Mouse (Mus musculus) MEL (cell line): ENCODE results near the gene Znhit6. TPM values are rescaled to one million over a fixed set of nuclear protein-coding genes. Genes with fewer than 3 reads are reported as not detected.

ENCODE experiments used
- DNase-seq: peaks from one replicate; pipeline ENCODE4 v3.0.0; 2011; ENCODE audit warnings: low read depth, low spot score
- H3K27ac ChIP-seq: 2 replicates; pipeline ENCODE4 v1.5.1; 2012; ENCODE audit warnings: low read depth, mild to moderate bottlenecking, control low read depth, low read length, moderate library complexity; ENCODE audit not compliant: control insufficient read depth
- H3K27me3 ChIP-seq, 2 experiments: fragments of 150-350 bp in 1 of 2; sonication (generic) in 1 of 2; 2 replicates each; pipeline ENCODE4 v1.6.1; 2012; ENCODE audit warnings: low read length in 2 of 2, mild to moderate bottlenecking in 2 of 2, improper control_type of control experiment in 1 of 2, moderate library complexity in 1 of 2; ENCODE audit not compliant: insufficient read depth in 2 of 2, control insufficient read depth in 1 of 2
- H3K36me3 ChIP-seq, 2 experiments: 2 replicates each; pipeline ENCODE4 v1.6.1; 2012 to 2014; ENCODE audit warnings: low read length in 2 of 2, improper control_type of control experiment in 1 of 2, inconsistent platforms in 1 of 2, mild to moderate bottlenecking in 1 of 2; ENCODE audit not compliant: insufficient read depth in 2 of 2, control insufficient read depth in 1 of 2
- H3K4me1 ChIP-seq, 2 experiments: fragments of 150-350 bp in 1 of 2; sonication (generic) in 1 of 2; 2 replicates each; pipeline ENCODE4 v1.6.1; 2012; ENCODE audit warnings: low read length in 2 of 2, improper control_type of control experiment in 1 of 2, mild to moderate bottlenecking in 1 of 2; ENCODE audit not compliant: insufficient read depth in 2 of 2, control insufficient read depth in 1 of 2
- H3K4me3 ChIP-seq, 2 experiments: fragments of 150-350 bp in 1 of 2; sonication (generic) in 1 of 2; 2 replicates each; pipeline ENCODE4 v1.5.1; 2012; ENCODE audit warnings: low read depth in 2 of 2, low read length in 2 of 2, mild to moderate bottlenecking in 2 of 2, moderate library complexity in 2 of 2, control low read depth in 1 of 2, improper control_type of control experiment in 1 of 2; ENCODE audit not compliant: control insufficient read depth in 1 of 2, insufficient read depth in 1 of 2
- H3K79me2 ChIP-seq: 2 replicates; pipeline ENCODE4 v1.6.1; 2012; ENCODE audit warnings: mild to moderate bottlenecking, low read length, moderate library complexity; ENCODE audit not compliant: control insufficient read depth, poor library complexity, insufficient read depth
- H3K9ac ChIP-seq: 2 replicates; pipeline ENCODE4 v1.6.1; 2012; ENCODE audit warnings: low read depth, mild to moderate bottlenecking, control low read depth, low read length, moderate library complexity; ENCODE audit not compliant: control insufficient read depth, poor library complexity, severe bottlenecking
- H3K9me3 ChIP-seq: fragments of 150-350 bp; sonication (generic); replicated peaks from 2 replicates; pipeline ENCODE4 v1.6.1; 2012; ENCODE audit warnings: mild to moderate bottlenecking, low read length, improper control_type of control experiment, moderate library complexity; ENCODE audit not compliant: insufficient read depth
- BHLHE40 ChIP-seq: IDR thresholded peaks from 2 replicates; pipeline ENCODE4 v1.6.1; 2012; ENCODE audit warnings: low read depth, mild to moderate bottlenecking, inconsistent platforms, low read length, improper control_type of control experiment, borderline replicate concordance
- CHD1 ChIP-seq: IDR thresholded peaks from 2 replicates; pipeline ENCODE4 v1.6.1; 2012; ENCODE audit warnings: low read depth, mild to moderate bottlenecking, inconsistent platforms, low read length, improper control_type of control experiment
- EP300 ChIP-seq, 2 experiments: IDR thresholded peaks; 2 replicates each; pipeline ENCODE4 v1.6.1; 2011; ENCODE audit warnings: improper control_type of control experiment in 2 of 2, low read length in 2 of 2, low read depth in 1 of 2, mild to moderate bottlenecking in 1 of 2
- GABPA ChIP-seq: IDR thresholded peaks from 2 replicates; pipeline ENCODE4 v1.6.1; 2012; ENCODE audit warnings: low read depth, mild to moderate bottlenecking, inconsistent platforms, low read length, improper control_type of control experiment, moderate library complexity
- GATA1 ChIP-seq: IDR thresholded peaks from 2 replicates; pipeline ENCODE4 v1.6.1; 2011; ENCODE audit warnings: low read depth, low read length, improper control_type of control experiment
- HCFC1 ChIP-seq: IDR thresholded peaks from 2 replicates; pipeline ENCODE4 v1.6.1; 2012; ENCODE audit warnings: low read depth, mild to moderate bottlenecking, inconsistent platforms, low read length, improper control_type of control experiment, moderate library complexity
- JUND ChIP-seq: IDR thresholded peaks from 2 replicates; pipeline ENCODE4 v1.6.1; 2011; ENCODE audit warnings: low read depth, mild to moderate bottlenecking, improper control_type of control experiment, low read length
- KAT2A ChIP-seq: conservative IDR thresholded peaks from 2 replicates; pipeline ENCODE4 v1.6.1; 2012; ENCODE audit warnings: low read depth, low read length, improper control_type of control experiment, inconsistent platforms
- MAFK ChIP-seq: IDR thresholded peaks from 2 replicates; pipeline ENCODE4 v1.6.1; 2011; ENCODE audit warnings: low read depth, mild to moderate bottlenecking, low read length, improper control_type of control experiment, borderline replicate concordance
- MAX ChIP-seq: IDR thresholded peaks from 2 replicates; pipeline ENCODE4 v1.6.1; 2011; ENCODE audit warnings: low read length, improper control_type of control experiment
- MAZ ChIP-seq: IDR thresholded peaks from 2 replicates; pipeline ENCODE4 v1.6.1; 2012; ENCODE audit warnings: low read depth, mild to moderate bottlenecking, inconsistent platforms, low read length, improper control_type of control experiment
- MEF2A ChIP-seq: IDR thresholded peaks from 2 replicates; pipeline ENCODE4 v1.6.1; 2014; ENCODE audit warnings: low read depth, mild to moderate bottlenecking, inconsistent platforms, low read length, improper control_type of control experiment; ENCODE audit not compliant: poor library complexity, insufficient replicate concordance, severe bottlenecking; ENCODE audit errors: extremely low read depth
- MYB ChIP-seq: IDR thresholded peaks from 2 replicates; pipeline ENCODE4 v1.6.1; 2011; ENCODE audit warnings: mild to moderate bottlenecking, low read depth, low read length, improper control_type of control experiment
- MYC ChIP-seq: IDR thresholded peaks from 2 replicates; pipeline ENCODE4 v1.6.1; 2011; ENCODE audit warnings: low read depth, mild to moderate bottlenecking, low read length, improper control_type of control experiment, moderate library complexity
- NELFE ChIP-seq: IDR thresholded peaks from 2 replicates; pipeline ENCODE4 v1.6.1; 2011; ENCODE audit warnings: low read depth, low read length, improper control_type of control experiment
- NRF1 ChIP-seq: IDR thresholded peaks from 2 replicates; pipeline ENCODE4 v1.6.1; 2014; ENCODE audit warnings: low read depth, mild to moderate bottlenecking, inconsistent platforms, low read length, improper control_type of control experiment, moderate library complexity; ENCODE audit not compliant: poor library complexity, insufficient read depth, severe bottlenecking
- POLR2AphosphoS2 ChIP-seq: IDR thresholded peaks from 2 replicates; pipeline ENCODE4 v1.6.1; 2011; ENCODE audit warnings: low read length, improper control_type of control experiment
- RAD21 ChIP-seq: IDR thresholded peaks from 2 replicates; pipeline ENCODE4 v1.6.1; 2011; ENCODE audit warnings: mild to moderate bottlenecking, low read depth, low read length, improper control_type of control experiment
- RCOR1 ChIP-seq: IDR thresholded peaks from 2 replicates; pipeline ENCODE4 v1.6.1; 2012; ENCODE audit warnings: low read depth, mild to moderate bottlenecking, inconsistent platforms, low read length, improper control_type of control experiment
- SMC3 ChIP-seq: IDR thresholded peaks from 2 replicates; pipeline ENCODE4 v1.6.1; 2011; ENCODE audit warnings: low read depth, low read length, improper control_type of control experiment
- TAL1 ChIP-seq: IDR thresholded peaks from 2 replicates; pipeline ENCODE4 v1.6.1; 2012; ENCODE audit warnings: mild to moderate bottlenecking, inconsistent platforms, low read length, moderate library complexity, mixed read lengths
- TBP ChIP-seq: IDR thresholded peaks from 2 replicates; pipeline ENCODE4 v1.8.0; 2011; ENCODE audit warnings: low read depth, low read length, improper control_type of control experiment
- USF1 ChIP-seq: IDR thresholded peaks from 2 replicates; pipeline ENCODE4 v1.6.1; 2014; ENCODE audit warnings: low read depth, mild to moderate bottlenecking, inconsistent platforms, low read length, improper control_type of control experiment, moderate library complexity
- ZC3H11A ChIP-seq: IDR thresholded peaks from 2 replicates; pipeline ENCODE4 v1.6.1; 2012; ENCODE audit warnings: low read depth, mild to moderate bottlenecking, inconsistent platforms, low read length, improper control_type of control experiment
- ZKSCAN1 ChIP-seq: IDR thresholded peaks from 2 replicates; pipeline ENCODE4 v1.6.1; 2012; ENCODE audit warnings: low read depth, mild to moderate bottlenecking, inconsistent platforms, low read length, improper control_type of control experiment, moderate library complexity
- ZMIZ1 ChIP-seq: IDR thresholded peaks from 2 replicates; pipeline ENCODE4 v1.6.1; 2012; ENCODE audit warnings: low read depth, mild to moderate bottlenecking, inconsistent platforms, low read length, improper control_type of control experiment, moderate library complexity
- ZNF384 ChIP-seq: IDR thresholded peaks from 2 replicates; pipeline ENCODE4 v1.6.1; 2012; ENCODE audit warnings: low read depth, mild to moderate bottlenecking, inconsistent platforms, low read length, improper control_type of control experiment
- polyA plus RNA-seq, 2 experiments: library from polyadenylated mRNA; stranded (reverse) in 1 of 2; unstranded in 1 of 2; fragments of >175 nt in 1 of 2; fragments of >200 nt in 1 of 2; gene quantifications; 2 replicates each; pipeline versions ENCODE4 v1.2.1 to v1.2.4; 2012; ENCODE audit warnings: low replicate concordance in 2 of 2, low read depth in 1 of 2; ENCODE audit not compliant: insufficient read length in 2 of 2, insufficient read depth in 1 of 2, missing spikeins in 1 of 2
- total RNA-seq: library from RNA; depleted of rRNA; stranded (reverse); fragments of 300-350 nt; gene quantifications from 2 replicates; pipeline ENCODE4 v1.2.3, GENCODE M21; 2012

Gene Znhit6
- total and polyA plus RNA-seq, 3 experiments: 35.2 to 337 (median 61.4) TPM

GRCm38 (mm10) chr3:145554388-145554787, 21.6 kb upstream of the Znhit6 start:
- Histone ChIP-seq H3K4me3 (no peak overlapping the region), H3K9ac (no peak overlapping the region), H3K27me3 (no peaks in the 10 kb centered on the region), H3K27ac (no peak overlapping the region), H3K4me1 (no peaks in the 10 kb centered on the region), H3K9me3 (no peaks in the 10 kb centered on the region), H3K36me3 (no peaks in the 10 kb centered on the region), H3K79me2 (no peaks in the 10 kb centered on the region)
- TF ChIP-seq MYC (no peak), JUND (no peak), MYB (no peak), USF1 (no peak), MAFK (no peak), CHD1 (no peak), RCOR1 (no peak), ZKSCAN1 (no peak), GATA1 (no peak), NRF1 (no peak), NELFE (no peak), GABPA (no peak), ZC3H11A (no peak), POLR2AphosphoS2 (no peak), RAD21 (no peak), HCFC1 (no peak)
- DNase-seq: no peak

DNA sequence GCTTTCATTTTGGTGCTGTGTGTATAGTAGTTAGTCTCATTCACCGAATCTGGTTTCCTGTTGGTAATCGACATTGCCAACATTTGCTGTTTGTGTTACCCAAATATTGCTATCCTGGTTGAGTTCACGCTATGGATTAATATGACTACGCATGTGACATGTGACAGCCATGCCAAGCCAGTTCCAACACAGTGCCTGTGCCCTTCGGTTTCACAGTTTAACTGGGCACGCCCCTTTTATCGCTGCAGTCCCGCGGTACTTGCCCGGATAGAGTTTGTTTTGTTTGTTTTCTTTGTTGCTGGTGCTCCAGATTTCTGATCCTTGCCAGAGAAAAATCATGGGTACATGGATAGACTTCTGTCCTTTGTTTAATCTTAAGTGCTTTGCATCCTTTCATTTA, 19.8 kb upstream of the Znhit6 start:
- H3K9ac ChIP-seq: no peak overlapping the region

More for the DNA sequence above, 19.8 kb upstream of the Znhit6 start:
- H3K4me1 ChIP-seq: no peaks in the 10 kb centered on the region
- DNase-seq: no peak
- no peak overlapping the region for H3K27ac ChIP-seq
- no peak for TF ChIP-seq MAFK
- TF ChIP-seq JUND: no peak
- TF ChIP-seq GATA1: no peak
- TF ChIP-seq CHD1: no peak
- no peak for TF ChIP-seq BHLHE40
- no peak for TF ChIP-seq EP300 (IDR thresholded peaks at IDR 0.05; ENCODE audit: low read depth in 1 of 2, low read length in 2 of 2)
- no peak for TF ChIP-seq ZMIZ1
- no peak for TF ChIP-seq SMC3
- TF ChIP-seq KAT2A: no peak
- no peak for TF ChIP-seq ZNF384
- no peak for TF ChIP-seq MYB
- no peak for TF ChIP-seq MEF2A
- TF ChIP-seq MAZ: no peak
- no peak for TF ChIP-seq MAX
- no peak for TF ChIP-seq TBP
- TF ChIP-seq TAL1: no peak
- H3K9me3 ChIP-seq: no peaks in the 10 kb centered on the region
- H3K4me3 ChIP-seq: no peak overlapping the region
- no peaks in the 10 kb centered on the region for H3K79me2 ChIP-seq
- H3K27me3 ChIP-seq: no peaks in the 10 kb centered on the region
- H3K36me3 ChIP-seq: no peaks in the 10 kb centered on the region
